Mouse (Mus musculus) CD4-positive, CD25-positive, alpha-beta regulatory T cell, adult 2 months (primary cell): ENCODE data around the gene Setd4.
A peak's percentile ranks its signal among the peaks of the same experiment; 100 is the strongest.
"Not testable (repeated sequence)": the region's sequence is repeated elsewhere in the genome, so short reads cannot be mapped to it uniquely, and the experiment has no call there.

Source experiments
- DNase-seq: peaks from one replicate; pipeline ENCODE4 v3.0.0-alpha.2; 2012; ENCODE audit warnings: low read depth, low spot score

Setd4 gene

GRCm38 (mm10) chr16:93603439-93604212 lies at the start of gene Setd4:
TSS of gene Setd4 (minus strand) at chr16:93604063.
- peak; percentile 88 for DNase-seq

GRCm38 (mm10) chr16:93648441-93649183 lies 44.7 kb upstream of the Setd4 start:
- no peak for DNase-seq

DNA sequence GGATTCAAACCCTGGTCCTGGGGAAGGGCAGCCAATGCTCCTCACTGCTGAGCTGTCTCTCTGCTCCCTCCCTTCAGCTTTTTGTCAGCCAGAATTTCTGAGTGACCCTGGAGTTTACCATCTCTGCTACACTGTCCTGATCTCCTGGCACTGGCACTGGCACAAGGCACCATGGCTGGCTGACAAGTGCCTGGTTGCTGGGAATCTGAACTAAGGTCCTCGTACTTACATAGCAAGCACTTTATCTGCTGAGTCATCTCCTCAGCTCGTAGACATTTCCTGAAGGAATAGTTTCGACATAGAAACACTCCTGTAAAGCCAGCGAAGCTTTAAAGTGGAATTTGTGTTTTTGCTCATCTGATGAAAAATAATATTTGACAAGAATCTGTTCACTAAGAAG lies 40.1 kb upstream of the Setd4 start:
- DNase-seq = no peak

DNA sequence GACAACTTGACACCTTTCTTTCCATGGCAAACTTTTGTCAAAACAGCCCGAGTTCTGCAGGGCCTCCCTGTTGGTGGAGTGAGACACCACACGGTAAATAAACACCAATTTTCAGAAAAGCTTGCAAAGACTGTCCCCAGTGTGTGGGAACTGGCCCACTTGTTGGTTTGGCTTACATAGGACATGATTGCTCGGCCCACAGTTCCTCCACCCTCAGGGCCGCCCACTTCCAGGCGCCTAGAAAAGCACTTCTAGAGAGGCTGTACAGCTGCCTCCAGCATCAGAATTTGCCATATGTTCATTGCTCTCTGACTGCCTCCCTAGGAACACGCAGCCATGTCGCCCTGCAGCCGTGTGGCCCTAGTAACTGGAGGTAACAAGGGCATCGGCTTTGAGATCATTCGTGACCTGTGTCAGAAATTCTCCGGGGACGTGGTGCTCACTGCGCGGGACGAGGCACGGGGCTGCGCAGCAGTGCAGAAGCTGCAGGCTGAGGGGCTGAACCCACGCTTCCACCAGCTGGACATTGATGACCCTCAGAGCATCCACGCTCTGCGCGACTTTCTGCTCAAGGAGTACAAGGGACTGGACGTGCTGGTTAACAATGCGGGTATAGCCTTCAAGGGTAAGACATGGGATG lies 24.0 kb upstream of the Setd4 start, which contains the start of gene Gm5678:
Gm5678 (plus strand) TSS at position 337 of the 640 bp plus-strand sequence.
- DNase-seq = no peak

DNA sequence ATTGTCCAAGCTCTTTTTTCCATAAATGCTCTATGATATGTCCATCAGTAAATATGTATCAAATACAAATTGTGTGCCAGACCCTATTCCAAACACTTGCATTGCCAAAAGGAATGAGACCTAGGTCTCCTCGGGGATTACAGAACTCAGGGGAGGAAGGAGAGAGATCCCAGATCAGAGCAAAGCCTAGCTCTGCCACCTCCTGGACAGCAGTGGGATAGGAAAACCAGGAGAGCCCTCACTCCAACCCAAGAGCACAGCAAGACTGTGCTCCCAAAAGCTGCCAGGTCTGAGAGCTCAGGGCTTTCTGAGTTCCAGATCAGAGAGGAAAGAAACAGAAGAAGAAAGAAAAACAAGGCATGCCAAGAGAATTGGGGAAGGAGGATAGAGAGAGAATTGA lies 22.9 kb upstream of the Setd4 start:
- DNase-seq = no peak

DNA sequence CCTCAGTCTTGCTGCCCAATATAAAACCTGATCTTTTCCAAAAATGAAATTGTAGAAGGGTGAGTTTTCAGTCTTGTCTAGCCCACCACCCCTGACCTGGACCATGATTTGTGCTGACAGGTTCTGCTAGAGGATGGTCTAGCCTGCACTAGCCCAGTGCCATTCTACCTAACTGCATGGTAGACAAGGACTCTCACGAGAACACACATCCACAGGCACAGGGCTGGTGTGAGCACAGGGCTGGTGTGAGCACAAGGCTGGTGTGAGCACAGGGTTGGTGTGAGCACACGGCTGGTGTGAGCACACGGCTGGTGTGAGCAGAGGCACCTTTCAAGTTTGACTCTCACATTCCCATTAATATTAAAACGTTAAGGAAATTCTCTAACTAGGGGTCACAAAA lies 20.8 kb upstream of the Setd4 start:
- no peak for DNase-seq

DNA sequence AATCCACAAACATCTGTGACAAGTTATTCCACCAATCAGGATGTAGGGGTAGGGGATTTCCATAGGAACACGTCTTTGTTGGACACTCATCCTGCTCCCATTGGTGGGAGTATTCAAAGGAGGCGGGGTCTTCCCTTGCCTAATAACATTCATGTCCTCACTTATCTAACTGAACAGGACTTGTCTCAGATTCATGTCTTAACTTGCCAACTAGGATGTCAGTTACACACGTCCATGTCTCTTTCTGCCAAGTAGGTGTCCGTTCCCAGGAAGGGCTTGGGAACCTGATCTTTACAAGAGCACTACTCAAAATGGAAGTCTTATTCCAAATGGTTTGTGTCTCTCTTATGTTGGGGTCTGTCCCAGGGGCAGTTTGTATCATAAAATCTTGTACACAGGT lies 19.9 kb upstream of the Setd4 start:
- DNase-seq = not testable (repeated sequence)

DNA sequence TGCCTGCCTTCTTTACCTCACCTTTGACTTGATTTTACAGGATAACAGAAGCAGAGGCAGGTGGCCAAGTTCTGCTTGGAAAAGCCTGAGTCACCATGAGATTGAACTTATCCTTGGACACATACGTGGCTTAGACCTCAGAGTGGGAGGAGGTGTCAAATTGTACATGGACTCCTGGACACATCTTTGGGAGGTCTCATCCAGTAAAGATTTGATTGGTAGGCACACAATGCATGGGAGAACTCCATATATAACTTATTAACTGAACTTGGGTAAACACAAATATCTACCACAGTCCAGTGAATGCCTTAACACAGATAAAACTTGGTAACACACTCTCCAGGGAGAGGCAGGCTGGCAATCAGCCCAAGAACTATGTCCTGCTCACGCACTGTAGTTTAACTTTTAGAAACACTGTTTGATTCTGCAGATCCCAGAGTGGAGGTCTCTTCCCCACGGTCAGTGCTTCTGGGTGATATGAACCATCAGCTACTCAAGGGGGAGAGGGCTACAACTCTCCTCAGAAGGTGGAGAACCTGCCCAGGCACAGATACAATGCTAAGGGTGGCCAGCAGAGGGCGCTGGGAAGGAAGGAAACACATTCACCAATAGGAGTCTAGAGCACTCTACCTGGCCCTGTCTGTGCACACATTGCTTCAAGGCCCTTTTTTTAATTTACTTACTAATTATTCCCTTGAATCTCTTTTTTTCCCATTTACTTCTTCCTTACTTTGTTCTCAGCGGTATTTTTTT lies 11.4 kb upstream of the Setd4 start:
- DNase-seq = peak; percentile 85

GRCm38 (mm10) chr16:93610961-93611360 lies 7.1 kb upstream of the Setd4 start:
- no peak for DNase-seq

DNA sequence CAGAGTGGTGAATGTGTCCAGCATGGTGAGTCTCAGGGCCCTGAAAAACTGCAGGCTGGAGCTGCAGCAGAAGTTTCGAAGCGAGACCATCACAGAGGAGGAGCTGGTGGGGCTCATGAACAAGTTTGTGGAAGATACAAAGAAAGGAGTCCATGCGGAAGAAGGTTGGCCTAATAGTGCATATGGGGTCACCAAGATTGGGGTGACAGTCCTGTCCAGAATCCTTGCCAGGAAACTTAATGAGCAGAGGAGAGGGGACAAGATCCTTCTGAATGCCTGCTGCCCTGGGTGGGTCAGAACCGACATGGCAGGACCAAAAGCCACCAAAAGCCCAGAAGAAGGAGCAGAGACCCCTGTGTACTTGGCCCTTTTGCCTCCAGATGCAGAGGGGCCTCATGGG lies 5.9 kb upstream of the Setd4 start:
- DNase-seq = no peak

GRCm38 (mm10) chr16:93608731-93609130 lies 4.9 kb upstream of the Setd4 start:
- DNase-seq = peak; percentile 46

GRCm38 (mm10) chr16:93607669-93608101 lies 3.8 kb upstream of the Setd4 start:
- DNase-seq = peak; percentile 94

- DNase-seq = no peak
Measured at GRCm38 (mm10) chr16:93606146-93606545, 2.3 kb upstream of the Setd4 start.

GRCm38 (mm10) chr16:93605553-93605952 lies 1.7 kb upstream of the Setd4 start, which contains the start of gene Cbr1:
TSS of gene Cbr1 (plus strand) at chr16:93605853.
- DNase-seq = no peak

DNA sequence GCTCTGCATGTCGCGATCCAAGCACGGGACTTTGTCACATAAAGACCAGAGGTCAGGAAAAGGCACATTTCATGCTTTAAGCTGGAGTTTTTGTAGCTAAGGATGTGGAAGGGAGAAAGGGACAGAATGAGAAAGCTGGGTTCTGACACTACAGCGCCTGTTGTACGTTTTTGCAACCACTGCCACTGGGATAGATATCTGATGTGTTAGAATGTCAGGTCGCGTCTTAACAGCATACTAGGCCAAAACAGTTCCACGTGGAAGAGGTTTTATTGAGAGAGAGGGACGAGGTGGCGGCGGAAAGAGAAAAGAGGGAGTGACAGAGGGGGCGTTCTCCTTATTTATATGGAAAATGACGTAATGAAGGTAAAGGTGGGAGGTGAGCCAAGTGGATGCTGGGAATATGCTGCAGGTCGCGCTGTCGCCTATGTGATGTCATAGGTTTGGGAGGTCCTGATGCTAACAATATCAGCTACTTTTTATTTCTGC lies 662 bp upstream of the Setd4 start:
- peak; percentile 24 for DNase-seq

DNA sequence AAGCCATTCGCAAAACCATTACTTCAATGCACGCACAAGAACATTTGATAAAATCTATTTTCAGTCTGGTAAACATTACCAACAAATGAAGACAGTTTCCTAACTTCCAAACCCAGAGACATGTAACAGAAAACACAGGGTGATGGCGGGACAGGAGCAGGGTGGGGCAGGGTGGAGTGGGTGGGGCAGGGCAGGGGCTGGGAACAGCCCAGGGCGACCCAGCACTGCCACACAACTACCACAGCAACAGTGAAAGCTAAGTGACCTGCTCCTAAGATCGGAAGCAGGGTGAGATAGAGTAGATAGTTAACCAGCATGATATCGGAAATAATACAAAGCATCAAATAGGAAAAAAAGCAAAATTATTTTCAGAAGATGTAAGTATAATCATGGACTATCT lies 4.4 kb downstream of the Setd4 start:
- DNase-seq = no peak

DNA sequence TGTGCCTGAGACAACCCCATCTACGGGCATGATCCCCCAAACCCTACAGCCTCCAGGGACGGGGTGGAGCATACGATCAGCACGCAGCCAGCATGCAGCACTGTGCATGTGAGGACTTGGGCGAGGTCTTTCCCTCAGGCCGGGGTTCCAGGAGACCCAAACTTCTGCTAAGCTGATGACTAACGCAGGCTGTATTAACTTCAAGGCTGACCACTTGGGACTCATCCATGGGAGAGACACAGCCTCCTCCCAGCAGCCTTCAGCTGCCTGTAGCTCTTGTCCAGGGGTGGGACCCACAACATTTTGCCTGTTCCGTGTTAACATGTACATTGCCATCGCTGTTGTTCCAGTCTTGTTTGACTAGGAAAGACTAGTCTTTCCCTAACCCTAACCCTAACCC lies 6.3 kb downstream of the Setd4 start:
- DNase-seq = no peak

- DNase-seq = no peak
Measured at GRCm38 (mm10) chr16:93596807-93597206, 7.1 kb downstream of the Setd4 start.

- no peak for DNase-seq
Measured at GRCm38 (mm10) chr16:93595766-93596165, 8.1 kb downstream of the Setd4 start.

GRCm38 (mm10) chr16:93594448-93594847 lies 9.4 kb downstream of the Setd4 start:
- no peak for DNase-seq

DNA sequence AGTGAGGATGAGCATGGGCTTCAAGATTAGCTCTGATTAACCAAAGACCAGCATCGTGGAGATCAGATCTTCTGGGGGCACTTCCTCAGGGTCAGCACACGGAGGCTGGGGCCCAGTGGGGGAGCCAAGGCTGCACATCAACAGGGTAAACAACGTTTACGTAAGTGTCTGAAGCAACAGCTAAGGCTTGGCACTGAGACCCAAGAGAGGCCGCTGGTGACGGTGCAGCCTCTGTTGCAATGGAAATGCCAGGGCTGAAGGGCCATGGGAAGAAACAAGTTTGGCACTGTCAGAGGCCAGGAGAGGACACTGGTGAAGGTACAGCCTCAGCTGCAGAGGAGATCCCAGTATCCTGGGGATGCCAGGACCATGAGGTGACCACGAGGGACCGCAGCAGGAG lies 10.5 kb downstream of the Setd4 start:
- DNase-seq = no peak
